Mouse (Mus musculus) hindbrain, embryonic 15.5 days (tissue): ENCODE results near the gene Foxp2. TPM values are rescaled to one million over a fixed set of nuclear protein-coding genes. Genes with fewer than 3 reads are reported as not detected.

Source experiments
- ATAC-seq: fragments of 200-750 bp; cut with Nextera tagmentation; 2 replicates; pipeline ENCODE4 v1.8.0; 2017; ENCODE audit warnings: low read depth, moderate number of reproducible peaks, moderate TSS enrichment; ENCODE audit not compliant: low FRiP score
- H3K27ac ChIP-seq: fragments of 300-500 bp; sonication (generic); replicated peaks from 2 replicates; pipeline ENCODE4 v1.5.1; 2015; ENCODE audit warnings: mild to moderate bottlenecking, inconsistent platforms
- H3K27me3 ChIP-seq: fragments of 300-500 bp; sonication (generic); 2 replicates; pipeline ENCODE4 v1.6.1; 2015; ENCODE audit warnings: control low read depth, inconsistent platforms
- H3K36me3 ChIP-seq: fragments of 300-500 bp; sonication (generic); 2 replicates; pipeline ENCODE4 v1.6.1; 2015; ENCODE audit warnings: control low read depth, inconsistent platforms
- H3K4me1 ChIP-seq: fragments of 300-500 bp; sonication (generic); replicated peaks from 2 replicates; pipeline ENCODE4 v1.6.1; 2015; ENCODE audit warnings: control low read depth, inconsistent platforms
- H3K4me2 ChIP-seq: fragments of 300-500 bp; sonication (generic); 2 replicates; pipeline ENCODE4 v1.6.1; 2015; ENCODE audit warnings: moderate library complexity, mild to moderate bottlenecking, inconsistent platforms
- H3K4me3 ChIP-seq: fragments of 300-500 bp; sonication (generic); 2 replicates; pipeline ENCODE4 v1.5.1; 2015; ENCODE audit warnings: mild to moderate bottlenecking, inconsistent platforms
- H3K9ac ChIP-seq: fragments of 300-500 bp; sonication (generic); 2 replicates; pipeline ENCODE4 v1.6.1; 2015; ENCODE audit warnings: inconsistent platforms
- H3K9me3 ChIP-seq: fragments of 300-500 bp; sonication (generic); 2 replicates; pipeline ENCODE4 v1.6.1; 2016; ENCODE audit warnings: control low read depth, inconsistent platforms
- WGBS: fragments of 180-500 bp; shearing (Covaris S2); methylation state at CpG from one replicate; pipeline ENCODE4 v1.1.7; 2015; 5-methylcytosine and 5-hydroxymethylcytosine counted together
- polyA plus RNA-seq: library from polyadenylated mRNA; unstranded; fragments of >200 nt; fragmentation: Nextera tagmentation; extraction: Ambion mirVana; gene quantifications from 2 replicates; pipeline ENCODE4 v1.2.1, GENCODE M21; 2015

Gene Foxp2
- polyA plus RNA-seq, 1 experiment from 2014 or later = 57.2 TPM

DNA sequence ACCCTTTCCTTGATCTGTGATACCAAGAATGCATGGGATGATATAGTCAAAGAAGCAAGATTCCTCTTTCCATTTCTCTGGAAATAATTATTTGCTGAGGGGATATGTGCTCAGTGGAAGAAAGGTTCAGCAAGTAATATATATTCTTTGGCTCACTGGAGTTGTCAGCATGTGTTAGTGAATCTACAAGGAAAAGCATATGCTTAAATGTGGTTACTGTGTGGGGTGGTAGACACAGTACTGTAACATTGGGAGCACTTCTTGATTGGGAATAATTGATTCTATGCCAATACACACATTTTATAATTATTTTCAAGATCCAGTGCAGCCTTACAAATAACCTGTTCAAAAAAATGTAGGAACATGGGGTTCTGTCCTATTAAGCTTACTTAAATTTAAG, 21.6 kb downstream of the Foxp2 start:
- Histone ChIP-seq H3K9ac (no peak overlapping the region), H3K4me2 (no peak overlapping the region), H3K9me3 (no peaks in the 10 kb centered on the region), H3K27me3 (no peaks in the 10 kb centered on the region), H3K27ac (no peak overlapping the region), H3K36me3 (no peaks in the 10 kb centered on the region), H3K4me3 (no peak overlapping the region), H3K4me1 (no peaks in the 10 kb centered on the region)
- no peak for ATAC-seq

DNA sequence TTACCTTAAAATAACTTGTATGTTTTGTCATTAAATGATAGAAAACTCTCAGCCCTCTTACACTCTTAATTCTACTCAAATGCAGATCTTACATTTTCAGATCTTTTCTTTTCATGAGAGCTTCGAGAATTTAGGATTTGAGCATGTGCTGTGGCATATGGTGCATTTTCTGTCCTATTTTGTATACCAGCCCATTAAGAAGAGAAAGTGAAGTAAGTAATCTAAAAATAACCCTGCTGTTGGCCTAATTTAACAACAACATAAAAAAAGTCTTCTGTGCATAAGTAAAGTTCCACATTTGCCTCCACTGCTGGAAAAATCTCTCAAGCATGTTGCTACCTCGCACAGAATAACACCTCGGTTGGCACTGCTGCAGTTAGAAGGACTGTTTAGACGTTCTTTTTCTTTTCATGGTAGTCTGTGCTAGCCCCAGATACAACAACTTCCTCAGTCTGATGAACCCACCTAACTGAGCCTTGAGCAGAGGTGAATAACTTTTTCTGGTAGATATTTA, 23.9 kb downstream of the Foxp2 start:
- H3K4me2 ChIP-seq = no peak overlapping the region
- no peak for ATAC-seq
- H3K27me3 ChIP-seq = no peaks in the 10 kb centered on the region

DNA sequence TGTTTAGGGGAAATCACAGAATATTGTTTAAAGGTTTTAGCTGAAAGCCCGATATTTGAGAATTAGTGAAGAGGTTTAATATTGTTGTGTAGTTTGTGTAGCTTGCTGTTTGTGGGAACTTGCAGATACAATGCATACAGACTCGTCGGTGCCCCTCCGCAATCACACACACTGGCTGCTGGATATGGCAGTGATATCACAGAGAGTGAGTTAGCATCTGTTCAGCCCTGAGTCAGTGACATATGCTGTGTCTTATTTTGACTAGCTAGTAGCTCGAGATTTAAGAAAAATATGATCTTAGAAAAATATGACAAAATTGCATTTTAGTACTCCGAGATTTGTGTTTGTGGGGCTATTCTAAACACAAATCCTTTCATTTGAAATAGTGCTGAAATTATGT, 49.9 kb downstream of the Foxp2 start:
- H3K9me3 ChIP-seq = 0 out of 2 replicates have a peak, but pooled peaks cover 10% of the 10 kb centered on the region
- 81% methylated on average over 6 of the region's 6 CpGs for WGBS
- H3K9ac ChIP-seq = no peak overlapping the region
- H3K27ac ChIP-seq = no peak overlapping the region
- no peak for ATAC-seq
- H3K4me3 ChIP-seq = no peak overlapping the region
- H3K27me3 ChIP-seq = no peaks in the 10 kb centered on the region
- no peak overlapping the region for H3K4me2 ChIP-seq
- no peaks in the 10 kb centered on the region for H3K36me3 ChIP-seq
- H3K4me1 ChIP-seq = no peaks in the 10 kb centered on the region

More for the DNA sequence above, 23.9 kb downstream of the Foxp2 start:
- H3K4me1 ChIP-seq = no peaks in the 10 kb centered on the region
- no peaks in the 10 kb centered on the region for H3K9me3 ChIP-seq
- H3K36me3 ChIP-seq = no peaks in the 10 kb centered on the region
- 83% methylated on average over 4 of the region's 4 CpGs for WGBS
- H3K9ac ChIP-seq = no peak overlapping the region
- H3K27ac ChIP-seq = no peak overlapping the region
- no peak overlapping the region for H3K4me3 ChIP-seq

DNA sequence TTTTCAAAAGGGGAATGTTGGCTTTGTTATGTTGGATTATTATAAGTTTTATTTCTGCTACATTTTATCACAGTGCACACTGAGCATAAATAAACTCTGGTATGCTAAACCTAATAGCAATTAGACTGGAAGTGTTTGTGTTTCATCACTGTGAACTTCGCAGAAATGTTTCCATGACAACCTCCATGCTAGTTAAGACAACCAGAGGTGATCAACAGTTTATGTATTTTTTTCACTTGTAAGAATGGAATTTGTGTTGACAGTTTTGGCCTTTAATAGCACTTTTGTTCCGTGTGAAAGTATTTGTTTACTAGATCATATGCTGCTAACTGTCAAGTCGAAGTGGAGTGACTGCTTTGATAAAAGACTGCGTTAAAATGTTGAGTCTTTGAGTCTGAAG, 51.6 kb downstream of the Foxp2 start:
- no peak overlapping the region for H3K4me2 ChIP-seq
- H3K27me3 ChIP-seq = no peaks in the 10 kb centered on the region
- no peak overlapping the region for H3K27ac ChIP-seq
- no peak overlapping the region for H3K9ac ChIP-seq
- no peaks in the 10 kb centered on the region for H3K36me3 ChIP-seq
- 0 out of 2 replicates have a peak, but pooled peaks cover 10% of the 10 kb centered on the region for H3K9me3 ChIP-seq
- H3K4me3 ChIP-seq = no peak overlapping the region
- 35% methylated on average over 4 of the region's 4 CpGs for WGBS
- H3K4me1 ChIP-seq = no peaks in the 10 kb centered on the region
- ATAC-seq = no peak

DNA sequence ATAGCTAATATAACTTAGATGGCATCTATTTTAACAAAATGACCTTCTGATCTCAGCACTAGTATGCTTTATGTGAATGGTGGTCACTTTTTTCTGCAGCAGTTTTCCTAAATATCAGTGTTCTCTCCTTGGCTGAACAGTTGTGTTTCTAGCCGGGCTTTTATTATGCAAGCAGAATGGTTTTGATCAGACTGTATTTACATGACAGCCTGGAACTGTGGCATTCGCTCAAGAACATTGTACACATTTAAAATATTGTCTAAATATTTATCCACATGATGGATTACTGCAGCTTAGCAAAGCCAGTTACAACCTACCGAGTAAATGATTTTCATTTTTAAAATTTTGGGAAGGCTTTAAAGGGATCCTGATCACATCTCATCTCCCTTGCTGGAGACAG, 75.9 kb downstream of the Foxp2 start:
- no peaks in the 10 kb centered on the region for H3K27me3 ChIP-seq
- no peak overlapping the region for H3K9ac ChIP-seq
- 74% methylated on average over 3 of the region's 3 CpGs for WGBS
- no peaks in the 10 kb centered on the region for H3K4me1 ChIP-seq
- no peaks in the 10 kb centered on the region for H3K9me3 ChIP-seq
- no peak overlapping the region for H3K4me2 ChIP-seq
- no peaks in the 10 kb centered on the region for H3K36me3 ChIP-seq
- ATAC-seq = no peak
- H3K27ac ChIP-seq = no peak overlapping the region
- no peak overlapping the region for H3K4me3 ChIP-seq

DNA sequence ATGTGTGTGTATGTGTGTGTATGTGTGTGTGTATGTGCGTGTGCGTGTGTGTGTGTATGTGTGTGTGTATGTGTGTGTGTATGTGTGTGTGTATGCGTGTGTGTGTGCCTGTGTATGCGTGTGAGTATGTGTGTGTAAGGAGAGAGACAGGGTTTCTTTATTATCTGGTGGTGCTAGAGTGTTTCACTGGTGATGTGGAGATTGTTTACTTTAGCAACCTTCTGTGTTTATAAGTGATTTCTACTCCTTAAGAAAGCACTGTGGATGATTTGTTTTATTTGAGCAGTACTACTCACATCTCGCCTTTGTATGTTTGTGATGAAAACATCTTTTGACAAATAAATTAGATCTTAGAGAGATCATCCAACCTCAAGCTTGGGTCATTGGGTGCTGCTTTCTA, 77.1 kb downstream of the Foxp2 start:
- Histone ChIP-seq H3K27ac (no peak overlapping the region), H3K4me2 (no peak overlapping the region), H3K36me3 (no peaks in the 10 kb centered on the region), H3K4me1 (no peaks in the 10 kb centered on the region), H3K9ac (no peak overlapping the region), H3K9me3 (no peaks in the 10 kb centered on the region), H3K4me3 (no peak overlapping the region), H3K27me3 (no peaks in the 10 kb centered on the region)
- WGBS = 93% methylated on average over 5 of the region's 5 CpGs
- ATAC-seq = no peak

DNA sequence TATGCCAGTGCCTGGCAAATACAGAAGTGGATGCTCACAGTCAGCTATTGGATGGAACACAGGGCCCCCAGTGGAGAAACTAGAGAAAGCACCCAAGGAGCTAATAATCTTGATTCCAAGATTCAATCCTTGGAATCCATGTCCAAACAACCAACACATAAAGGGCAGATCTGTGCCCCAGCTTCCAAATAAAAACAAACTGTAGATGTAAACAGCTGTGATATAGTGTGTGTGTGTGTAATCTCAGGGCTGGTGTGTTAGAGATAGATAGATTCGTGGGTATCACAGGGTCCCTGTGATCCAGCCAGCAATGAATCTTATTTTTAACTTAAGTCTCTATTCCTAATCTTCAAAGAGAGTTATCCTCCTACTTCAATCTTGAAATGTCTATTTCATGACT, 107.0 kb downstream of the Foxp2 start:
- WGBS = 95% methylated on average over 1 of the region's 1 CpGs
- no peak for ATAC-seq
- Histone ChIP-seq H3K27ac (no peak overlapping the region), H3K4me3 (no peak overlapping the region), H3K4me1 (no peaks in the 10 kb centered on the region), H3K9ac (no peak overlapping the region), H3K9me3 (no peaks in the 10 kb centered on the region), H3K4me2 (no peak overlapping the region), H3K27me3 (no peaks in the 10 kb centered on the region), H3K36me3 (no peaks in the 10 kb centered on the region)

DNA sequence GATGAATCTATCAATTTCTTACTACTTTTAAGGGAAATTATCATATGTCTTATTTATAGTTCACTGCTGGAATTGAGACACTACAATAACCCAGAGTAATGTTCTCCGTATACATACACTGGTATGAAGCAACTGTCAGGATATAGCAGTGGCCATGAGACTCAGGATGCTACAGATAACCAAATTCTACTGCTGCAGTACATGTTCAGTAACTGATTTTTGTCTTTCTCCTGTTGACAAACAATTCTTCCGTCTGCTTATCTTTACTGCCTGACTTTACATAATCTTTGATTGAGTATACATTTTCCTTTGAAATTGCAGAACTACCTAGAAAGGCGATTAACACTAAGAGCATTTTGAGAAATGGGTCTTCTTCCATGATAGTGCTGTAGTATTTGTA, 127.3 kb downstream of the Foxp2 start:
- Histone ChIP-seq H3K36me3 (no peaks in the 10 kb centered on the region), H3K27me3 (no peaks in the 10 kb centered on the region), H3K4me3 (no peak overlapping the region), H3K9ac (no peak overlapping the region), H3K4me1 (no peaks in the 10 kb centered on the region), H3K4me2 (no peak overlapping the region), H3K27ac (no peak overlapping the region), H3K9me3 (no peaks in the 10 kb centered on the region)
- 92% methylated on average over 3 of the region's 3 CpGs for WGBS
- ATAC-seq = no peak

DNA sequence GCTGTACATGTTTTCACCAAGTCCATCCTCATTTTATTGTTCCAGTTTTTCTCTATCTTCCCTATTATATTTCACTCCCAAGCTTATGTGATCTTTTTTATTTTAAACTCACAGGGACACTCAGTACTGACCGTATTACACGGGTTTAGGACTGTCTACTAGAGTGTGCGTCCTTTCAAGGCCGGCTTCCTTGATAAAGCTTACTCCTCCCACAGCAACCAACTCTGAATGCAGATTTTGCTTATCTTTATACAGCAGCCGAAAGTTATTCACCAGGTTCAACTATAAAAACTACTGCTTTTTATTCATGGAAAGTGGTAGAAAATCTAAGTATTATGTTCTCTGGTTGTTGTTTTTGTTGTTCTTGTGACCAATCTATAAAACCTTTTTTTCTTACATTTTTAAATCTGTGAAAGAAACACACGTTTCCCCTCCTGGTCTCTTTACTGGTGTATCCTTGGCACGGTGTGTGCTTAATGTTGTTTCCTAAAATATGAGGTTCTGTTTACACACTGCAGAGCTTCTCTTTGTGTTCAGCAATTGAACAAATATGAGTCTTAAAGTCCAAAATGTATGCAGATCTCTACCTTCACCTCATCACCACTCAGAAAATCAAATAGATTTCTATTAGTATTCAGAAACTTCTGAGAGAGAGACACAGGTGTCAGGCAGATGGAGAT, 128.4 kb downstream of the Foxp2 start:
- no peak for ATAC-seq
- no peaks in the 10 kb centered on the region for H3K9me3 ChIP-seq
- no peaks in the 10 kb centered on the region for H3K27me3 ChIP-seq
- no peaks in the 10 kb centered on the region for H3K36me3 ChIP-seq
- H3K9ac ChIP-seq = no peak overlapping the region
- H3K4me1 ChIP-seq = no peaks in the 10 kb centered on the region
- WGBS = 84% methylated on average over 7 of the region's 7 CpGs
- H3K4me3 ChIP-seq = no peak overlapping the region
- no peak overlapping the region for H3K4me2 ChIP-seq
- H3K27ac ChIP-seq = no peak overlapping the region

DNA sequence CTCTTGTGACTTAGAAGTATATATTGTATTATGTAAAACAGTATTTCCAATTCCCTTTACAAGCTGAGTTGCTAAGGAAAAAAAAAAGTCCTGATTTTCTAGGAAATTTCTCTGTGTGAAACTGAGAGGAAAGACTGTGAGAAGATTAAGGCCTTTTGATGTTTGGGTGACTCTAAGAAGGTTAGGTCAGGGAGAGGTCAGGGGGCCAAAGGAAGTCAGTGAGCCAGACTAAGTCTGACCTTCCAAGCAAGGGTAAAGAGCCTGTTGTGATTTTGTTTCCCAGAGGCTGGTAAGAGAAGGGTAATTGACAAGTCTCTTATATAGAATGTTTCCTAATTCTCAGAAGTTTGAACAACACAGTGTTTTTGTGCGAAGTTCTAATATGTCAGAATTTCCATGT, 162.1 kb downstream of the Foxp2 start:
- WGBS = 12% methylated on average over 1 of the region's 1 CpGs
- H3K9ac ChIP-seq = no peak overlapping the region
- H3K36me3 ChIP-seq = no peaks in the 10 kb centered on the region
- no peak overlapping the region for H3K4me3 ChIP-seq
- H3K27ac ChIP-seq = no peak overlapping the region
- no peaks in the 10 kb centered on the region for H3K27me3 ChIP-seq
- ATAC-seq = no peak
- no peaks in the 10 kb centered on the region for H3K4me1 ChIP-seq
- no peak overlapping the region for H3K4me2 ChIP-seq
- no peaks in the 10 kb centered on the region for H3K9me3 ChIP-seq

DNA sequence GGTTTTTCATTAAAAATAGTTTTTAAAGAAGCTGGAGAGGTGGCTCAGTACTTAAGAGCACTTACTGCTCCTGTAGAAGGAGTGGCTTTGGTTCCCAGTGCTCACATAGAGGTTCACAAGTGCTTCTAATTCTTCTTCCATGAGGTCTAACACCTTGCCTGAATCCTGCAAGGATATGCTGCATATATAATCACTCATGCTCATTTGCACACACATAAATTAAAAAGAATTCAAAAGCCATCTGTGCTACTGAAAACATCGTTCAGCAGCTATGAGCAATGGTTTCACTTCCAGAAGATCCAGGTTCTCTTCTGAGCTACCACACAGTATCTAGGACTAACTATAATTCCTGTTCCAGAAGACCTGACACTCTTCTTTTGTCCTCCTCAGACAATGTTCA, 200.4 kb downstream of the Foxp2 start:
- no peak for ATAC-seq
- Histone ChIP-seq H3K4me1 (no peaks in the 10 kb centered on the region), H3K9me3 (no peaks in the 10 kb centered on the region), H3K4me3 (no peak overlapping the region), H3K9ac (no peak overlapping the region), H3K27me3 (no peaks in the 10 kb centered on the region), H3K27ac (no peak overlapping the region), H3K36me3 (no peaks in the 10 kb centered on the region), H3K4me2 (no peak overlapping the region)
- WGBS = 69% methylated on average over 1 of the region's 1 CpGs

DNA sequence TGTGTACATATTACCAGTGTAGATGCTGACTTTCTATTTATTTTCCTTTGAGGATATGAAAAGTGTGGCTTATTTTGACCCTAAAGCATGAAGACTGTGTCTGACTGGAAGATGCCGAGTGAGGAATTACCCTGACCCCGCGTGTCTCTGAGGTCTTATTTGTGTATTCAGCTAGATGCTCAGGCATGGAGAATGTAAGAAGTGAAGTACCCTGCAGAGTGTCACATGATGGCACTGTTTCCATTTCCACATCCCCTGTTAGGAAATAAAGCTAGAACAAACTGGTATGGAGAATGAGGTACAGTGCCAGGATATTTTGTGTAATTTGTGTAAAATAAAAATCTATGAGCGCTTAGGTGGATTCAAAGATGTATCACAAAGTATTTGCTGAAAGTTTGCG, 219.8 kb downstream of the Foxp2 start:
- no peaks in the 10 kb centered on the region for H3K9me3 ChIP-seq
- no peaks in the 10 kb centered on the region for H3K4me1 ChIP-seq
- no peak overlapping the region for H3K4me2 ChIP-seq
- 51% methylated on average over 5 of the region's 5 CpGs for WGBS
- H3K36me3 ChIP-seq = no peaks in the 10 kb centered on the region
- H3K4me3 ChIP-seq = no peak overlapping the region
- no peak overlapping the region for H3K9ac ChIP-seq
- peak; percentile 77; the same call in 1 of the 2 replicates for ATAC-seq
- H3K27ac ChIP-seq = no peak overlapping the region
- no peaks in the 10 kb centered on the region for H3K27me3 ChIP-seq

DNA sequence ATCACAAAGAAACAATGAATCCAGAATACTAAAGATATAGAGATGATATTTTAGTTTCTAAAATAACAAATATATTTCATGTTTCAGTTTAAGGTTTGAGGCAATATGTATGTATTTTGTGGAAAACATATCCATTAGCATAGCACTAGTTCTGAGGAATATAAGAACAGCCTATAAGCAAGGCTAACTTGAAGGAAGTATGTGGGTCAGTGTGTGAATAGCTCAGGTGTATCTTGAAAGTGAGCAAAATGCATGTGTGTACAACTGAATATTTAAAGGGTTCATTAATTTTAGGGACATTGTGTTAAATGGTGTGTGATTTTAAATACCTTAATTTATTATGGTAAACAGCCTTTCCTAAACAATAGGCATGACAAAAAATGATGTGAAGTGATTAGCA, 220.2 kb downstream of the Foxp2 start:
- no peak overlapping the region for H3K4me2 ChIP-seq
- H3K27me3 ChIP-seq = no peaks in the 10 kb centered on the region
- no peaks in the 10 kb centered on the region for H3K36me3 ChIP-seq
- H3K27ac ChIP-seq = no peak overlapping the region
- no peaks in the 10 kb centered on the region for H3K9me3 ChIP-seq
- no peak overlapping the region for H3K4me3 ChIP-seq
- ATAC-seq = no peak
- H3K9ac ChIP-seq = no peak overlapping the region
- no peaks in the 10 kb centered on the region for H3K4me1 ChIP-seq
